Mouse (Mus musculus) B cell, adult 2 months (primary cell): ENCODE measurements around the gene Efr3b.

Experiments used
- DNase-seq, 2 experiments: peaks; one replicate each; pipeline ENCODE4 v3.0.0; 2022

Efr3b gene

DNA sequence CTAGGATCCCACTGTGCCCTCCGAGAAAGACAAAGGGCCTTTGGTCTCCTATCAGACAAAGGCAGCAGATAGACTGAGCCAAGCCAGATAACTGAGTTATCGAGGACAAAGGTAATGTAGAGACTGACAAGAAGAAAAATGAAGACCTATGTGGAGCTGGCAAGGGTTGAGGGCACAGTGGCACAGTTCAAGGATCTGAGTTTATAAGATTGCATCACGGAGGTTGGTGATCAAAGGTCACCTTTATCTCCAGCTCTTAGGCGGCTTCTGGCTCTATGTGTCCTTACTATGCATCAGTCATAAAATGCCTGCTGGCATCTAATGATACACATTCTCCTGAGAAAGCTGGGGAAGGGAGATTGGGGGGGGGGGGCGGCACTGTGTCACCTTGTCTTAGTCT is 2.6 kb downstream of the Efr3b start:
- DNase-seq, result no peak

DNA sequence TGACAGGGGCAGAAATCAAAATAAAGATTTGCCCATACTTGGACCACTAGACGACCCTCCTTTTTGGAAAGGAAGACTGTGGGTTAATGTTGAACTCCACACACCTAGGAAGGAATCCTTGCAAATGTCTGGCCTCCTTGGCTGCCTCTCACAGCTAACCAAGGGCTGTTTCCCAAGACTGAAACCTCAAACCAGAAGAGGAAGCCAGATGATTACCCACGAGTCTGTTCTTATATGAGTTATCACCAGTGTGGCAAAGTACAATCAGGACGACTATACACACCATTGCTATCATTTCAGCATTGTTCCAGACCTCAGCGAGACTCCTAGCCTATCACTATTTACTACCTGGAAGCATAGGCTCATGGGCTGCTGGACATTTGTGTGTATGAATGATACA is 9.7 kb downstream of the Efr3b start:
- DNase-seq, result no peak

DNA sequence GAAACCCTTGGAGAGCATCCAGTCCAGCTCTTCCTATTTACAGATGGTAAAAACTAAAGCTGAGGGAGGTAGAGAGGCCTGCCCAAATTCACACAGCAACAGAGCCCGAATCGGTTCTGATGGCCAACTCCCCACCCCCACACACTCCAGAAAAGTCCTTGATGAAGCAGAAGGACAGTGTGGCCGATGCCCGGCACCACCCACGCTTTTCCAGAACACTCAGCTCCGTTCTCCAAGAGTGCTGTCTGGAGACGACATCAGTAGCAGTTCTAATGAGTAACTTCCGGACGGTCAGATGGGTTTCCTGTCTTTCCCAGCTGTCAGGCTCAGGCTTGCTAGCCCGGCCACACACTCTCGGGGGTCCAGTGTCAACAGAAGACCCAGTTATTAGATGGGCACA is 10.2 kb downstream of the Efr3b start:
- no peak for DNase-seq

DNA sequence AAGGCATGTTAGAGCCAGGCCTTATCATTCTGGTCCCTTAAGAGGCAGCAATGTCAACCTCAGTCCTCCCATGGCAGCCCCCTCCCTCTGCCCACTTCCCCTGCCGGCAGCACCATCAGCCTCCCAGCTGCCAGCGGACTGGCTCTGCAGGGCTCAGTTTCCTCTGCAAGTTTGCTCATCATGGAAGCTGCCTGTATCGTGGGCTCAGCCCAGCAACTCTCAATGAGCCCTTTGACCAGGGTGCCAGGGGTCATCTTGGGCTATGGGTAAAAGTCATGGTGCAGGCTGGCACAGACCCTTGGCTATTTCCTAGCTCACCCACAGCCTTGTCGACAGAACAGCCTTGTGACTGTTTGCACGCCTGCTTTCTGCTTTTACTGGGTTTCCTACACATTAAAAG is 14.4 kb downstream of the Efr3b start:
- DNase-seq, result no peak

DNA sequence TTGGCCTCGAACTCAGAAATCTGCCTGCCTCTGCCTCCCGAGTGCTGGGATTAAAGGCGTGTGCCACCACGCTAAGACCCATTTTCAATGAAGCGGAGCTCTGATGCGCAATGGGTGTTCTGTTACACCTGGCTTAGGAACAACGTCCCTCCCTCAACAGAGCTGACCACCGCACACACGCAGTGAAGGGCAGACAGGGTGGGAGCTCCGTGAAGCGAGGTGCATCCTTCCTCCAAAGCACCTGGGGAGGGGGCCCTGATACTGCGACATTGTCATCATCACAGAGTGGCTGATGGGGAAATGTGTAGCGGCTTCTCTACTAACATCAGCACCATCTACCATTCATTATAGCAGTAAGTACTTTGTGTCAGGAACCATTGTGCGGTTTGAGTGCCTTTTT is 15.2 kb downstream of the Efr3b start:
- DNase-seq, result no peak

DNA sequence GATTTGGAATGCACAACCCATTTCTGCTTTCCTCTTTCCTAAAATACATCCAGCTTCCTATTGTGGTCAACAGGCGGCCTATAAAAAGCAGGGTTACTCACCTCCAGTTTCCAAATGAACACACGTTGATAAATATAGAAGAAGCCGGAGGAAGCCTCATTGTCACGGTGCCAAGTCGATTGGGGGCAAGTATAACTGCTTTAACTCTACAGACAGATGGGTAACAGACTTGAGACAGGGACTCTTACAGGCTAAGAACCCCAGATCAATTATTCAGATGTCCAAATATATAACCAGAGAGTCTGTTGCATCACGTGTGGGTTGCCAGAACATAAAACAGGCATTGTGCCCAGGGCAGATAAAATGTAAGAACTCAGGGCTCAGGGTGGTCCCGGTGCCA is 15.9 kb downstream of the Efr3b start:
- no peak for DNase-seq

DNA sequence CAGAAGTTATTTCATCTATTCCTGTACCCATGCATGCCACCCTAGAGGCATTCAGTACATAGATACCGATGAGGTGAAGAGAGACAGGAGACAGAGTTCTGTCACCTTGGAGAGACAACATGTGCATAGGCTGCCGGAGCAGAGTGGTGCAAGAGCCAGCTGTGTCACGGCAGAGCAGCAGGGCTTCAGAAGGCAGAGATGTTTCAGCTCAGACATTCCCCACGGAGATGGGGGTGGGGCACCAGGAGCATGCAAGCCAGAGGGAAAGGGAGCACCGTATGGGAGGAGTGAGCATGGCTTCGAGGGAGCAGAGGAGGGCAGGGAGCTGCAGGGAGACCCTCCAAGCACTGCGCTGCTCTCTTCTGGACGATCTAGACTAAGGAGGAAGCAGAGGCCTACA is 18.2 kb downstream of the Efr3b start:
- no peak for DNase-seq

DNA sequence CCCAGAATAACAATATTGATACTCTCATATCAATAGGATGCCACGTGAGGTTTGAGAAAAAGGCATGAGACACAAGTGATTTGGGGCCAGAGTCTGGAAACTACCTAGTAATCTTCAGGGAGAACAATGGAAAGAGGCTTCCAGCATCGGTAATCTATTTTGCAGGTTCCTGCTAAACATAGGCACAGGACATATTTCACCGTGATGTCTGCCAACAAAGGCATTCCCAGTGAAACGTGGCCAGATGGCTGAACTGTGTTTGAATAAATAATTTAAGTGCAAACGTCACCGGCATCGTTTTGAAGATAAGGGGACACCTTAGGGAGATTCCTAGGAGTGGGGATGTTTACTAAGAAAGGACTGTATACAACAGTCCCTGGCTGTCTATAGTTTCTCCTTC is 22.4 kb downstream of the Efr3b start:
- no peak for DNase-seq

DNA sequence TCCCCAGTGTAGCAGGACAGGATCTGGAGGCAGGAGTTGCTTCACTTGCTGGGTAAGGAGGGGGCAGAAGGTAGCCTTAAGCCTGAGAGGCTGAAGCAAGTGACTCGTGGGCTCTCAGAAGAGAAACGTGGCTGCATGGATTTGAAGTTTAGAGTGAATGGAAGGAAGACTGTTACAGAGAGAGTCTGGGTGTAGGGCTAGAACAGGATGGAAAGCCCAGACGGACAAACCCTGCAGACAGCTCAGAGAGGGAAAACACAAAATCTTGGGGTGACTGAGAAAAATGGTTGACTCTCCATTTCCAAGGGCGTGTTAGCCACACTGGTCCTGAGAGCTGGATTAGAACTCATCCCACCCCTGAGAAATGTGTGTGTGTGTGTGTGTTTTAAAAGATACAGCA is 23.0 kb downstream of the Efr3b start:
- DNase-seq, result no peak

DNA sequence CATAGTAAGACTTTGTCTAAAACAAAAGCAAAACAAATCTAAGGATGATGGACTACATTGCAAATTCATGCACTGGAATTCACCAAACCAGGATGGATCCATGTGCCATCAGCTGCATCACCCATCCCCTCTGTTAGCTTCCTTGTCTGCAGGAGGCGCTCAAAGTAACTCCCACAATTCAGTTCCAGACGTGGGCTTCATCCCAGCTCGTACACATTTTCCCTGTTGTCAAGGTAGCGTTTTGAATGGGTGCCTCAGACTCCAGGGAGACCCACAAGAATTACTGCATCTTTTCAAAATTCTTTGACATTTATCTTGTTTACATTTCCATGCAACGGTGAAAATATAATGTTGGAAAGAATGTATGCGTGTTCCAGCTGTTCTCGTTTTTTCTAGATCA is 23.5 kb downstream of the Efr3b start:
- DNase-seq, result no peak

DNA sequence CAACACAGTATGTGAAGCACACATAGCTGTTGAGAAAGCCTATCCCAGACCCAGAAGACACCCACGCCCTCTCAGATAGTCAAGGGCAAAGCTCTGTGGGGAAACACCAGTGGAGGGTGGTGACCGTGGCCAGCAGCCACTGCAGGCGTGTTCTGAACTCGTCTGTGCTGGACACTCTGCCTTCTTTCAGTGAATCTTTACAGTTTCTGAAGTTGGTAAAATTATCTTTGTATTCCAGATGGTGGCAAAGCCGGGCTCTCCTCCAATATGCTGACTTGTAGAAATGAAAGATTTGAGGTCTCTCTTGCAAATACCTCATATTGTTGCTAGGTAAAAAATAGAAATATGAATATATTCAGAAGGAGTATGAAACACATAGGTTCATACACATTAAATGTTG is 27.0 kb downstream of the Efr3b start:
- no peak for DNase-seq

DNA sequence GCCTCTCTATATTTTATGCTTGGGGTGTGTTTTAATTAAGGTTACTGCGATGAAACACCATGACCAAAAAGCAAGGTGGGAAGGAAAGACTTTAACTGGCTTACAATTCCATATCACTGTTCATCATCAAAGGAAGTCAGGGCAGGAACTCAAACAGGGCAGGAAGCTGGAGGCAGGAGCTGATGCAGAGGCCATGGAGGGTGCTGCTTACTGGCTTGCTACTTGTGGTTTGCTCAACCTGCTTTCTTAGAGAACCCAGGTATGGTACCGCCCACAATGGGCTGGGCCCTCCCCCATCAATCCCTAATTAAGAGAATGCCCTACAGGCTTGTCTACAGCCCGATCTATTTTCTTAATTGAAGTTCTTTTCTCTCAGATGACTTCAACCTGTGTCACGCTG is 27.4 kb downstream of the Efr3b start:
- no peak for DNase-seq

DNA sequence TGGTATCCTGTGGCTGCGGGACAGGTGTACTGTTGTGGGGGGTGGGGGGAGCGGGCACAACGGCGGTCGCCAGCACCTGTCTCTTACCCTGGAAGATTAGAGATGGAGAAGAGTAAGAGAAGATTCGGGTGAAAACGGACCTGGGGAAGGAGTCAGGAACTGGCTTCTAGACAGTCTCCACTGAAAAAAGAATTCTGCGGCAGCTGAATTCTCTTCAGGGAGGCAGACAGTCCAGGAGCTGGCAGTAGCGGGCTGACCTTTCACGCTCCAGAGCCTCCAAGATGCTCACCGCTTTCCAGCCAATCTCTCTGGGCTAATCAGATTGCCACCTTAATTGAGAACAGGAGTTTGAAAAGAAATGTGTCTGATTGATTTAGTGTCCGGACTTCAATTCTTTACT is 30.0 kb downstream of the Efr3b start:
- DNase-seq, result no peak

DNA sequence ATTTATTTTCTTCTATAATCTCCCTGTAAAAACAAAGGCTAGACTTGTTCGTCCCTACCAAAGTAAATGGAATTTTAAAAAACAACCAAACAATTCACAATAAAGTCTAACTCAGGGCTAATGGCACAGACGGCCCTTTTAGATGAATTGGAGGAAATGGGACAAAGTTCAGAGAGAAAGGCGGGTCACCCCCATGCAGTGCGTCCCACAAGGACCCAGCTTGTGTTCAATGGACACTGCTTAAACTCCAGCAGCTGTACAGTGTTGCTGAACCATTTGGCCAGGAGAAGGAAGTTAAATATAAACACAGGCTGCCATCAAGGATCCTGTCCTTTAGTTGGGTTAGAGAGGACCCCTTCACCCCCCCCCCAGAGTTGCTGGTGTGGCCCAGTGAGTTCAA is 30.9 kb downstream of the Efr3b start:
- no peak for DNase-seq

DNA sequence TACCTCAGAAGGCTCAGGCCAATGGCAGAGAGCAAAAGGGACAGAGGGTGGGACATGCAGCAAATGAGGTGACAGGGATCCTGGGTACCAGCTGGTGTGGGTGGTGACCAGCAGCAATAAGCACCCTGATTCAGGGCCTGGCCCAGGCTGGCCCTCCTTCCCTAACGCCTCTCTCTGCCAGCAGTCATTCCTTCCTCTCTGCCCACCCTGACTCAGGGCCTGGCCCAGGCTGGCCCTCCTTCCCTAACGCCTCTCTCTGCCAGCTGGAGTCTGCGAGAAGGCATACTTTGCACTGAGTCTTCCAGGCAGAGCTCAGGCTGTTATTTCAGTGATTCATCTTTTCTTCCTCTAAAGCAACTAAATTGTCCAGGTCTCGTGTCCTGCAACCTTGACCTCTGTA is 31.5 kb downstream of the Efr3b start:
- no peak for DNase-seq

DNA sequence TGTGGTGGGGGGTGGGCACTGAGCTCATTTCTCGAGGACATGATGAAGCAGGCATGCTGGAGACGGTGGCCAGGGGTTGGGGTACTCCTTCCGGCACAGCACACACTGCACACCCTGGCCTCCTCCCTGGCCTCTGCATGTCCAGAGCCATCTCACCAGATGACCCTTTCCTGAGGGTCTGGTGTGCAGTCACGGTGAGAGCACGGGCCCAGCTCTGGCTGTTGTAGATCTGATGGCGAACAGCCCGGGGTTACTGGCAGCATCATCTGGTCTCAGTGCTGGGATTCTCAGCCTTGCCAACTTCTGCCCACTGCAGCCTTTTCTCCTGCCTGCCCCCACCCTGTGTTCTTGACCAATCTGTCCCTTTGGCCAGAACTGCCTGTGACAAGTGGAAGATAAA is 32.6 kb downstream of the Efr3b start:
- DNase-seq, result no peak

DNA sequence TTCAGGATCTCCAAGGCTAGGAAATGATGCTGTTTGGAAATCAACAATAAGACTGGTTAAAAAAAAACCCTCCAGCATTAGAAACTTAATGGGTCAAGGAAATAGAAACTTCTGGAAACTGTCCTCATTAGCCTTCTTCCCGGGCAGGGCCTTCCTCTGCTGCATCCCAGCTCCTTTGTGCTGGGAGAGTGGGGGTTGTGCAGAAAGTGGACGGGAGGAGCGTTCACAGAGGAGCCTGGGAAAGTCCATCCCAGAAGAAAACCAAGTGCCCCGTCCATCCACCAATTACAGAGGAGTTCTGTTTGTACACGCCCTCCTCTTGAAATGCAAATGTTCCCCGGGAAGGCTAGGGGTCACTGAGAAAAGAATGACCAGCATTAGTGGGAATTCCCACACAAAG is 34.1 kb downstream of the Efr3b start:
- no peak for DNase-seq

DNA sequence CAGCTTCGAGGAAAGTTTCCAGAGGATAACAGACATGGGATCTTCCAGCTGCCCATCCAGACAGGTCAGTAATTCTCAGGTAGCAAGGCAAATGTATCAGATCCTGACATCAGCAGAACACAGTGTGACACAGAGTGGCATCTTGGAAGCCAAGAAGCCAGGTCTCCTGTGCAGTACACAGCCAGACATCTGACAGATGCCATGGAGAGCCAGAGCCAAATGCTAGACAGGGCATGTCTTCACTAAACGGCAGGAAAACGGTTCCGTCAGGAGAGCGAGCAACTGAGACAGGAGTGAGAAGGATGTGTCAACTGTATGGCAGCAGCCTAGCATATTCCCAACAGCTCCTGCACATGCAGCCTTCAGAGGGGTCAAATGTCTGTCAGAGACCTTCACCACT is 38.3 kb downstream of the Efr3b start:
- DNase-seq, result no peak

DNA sequence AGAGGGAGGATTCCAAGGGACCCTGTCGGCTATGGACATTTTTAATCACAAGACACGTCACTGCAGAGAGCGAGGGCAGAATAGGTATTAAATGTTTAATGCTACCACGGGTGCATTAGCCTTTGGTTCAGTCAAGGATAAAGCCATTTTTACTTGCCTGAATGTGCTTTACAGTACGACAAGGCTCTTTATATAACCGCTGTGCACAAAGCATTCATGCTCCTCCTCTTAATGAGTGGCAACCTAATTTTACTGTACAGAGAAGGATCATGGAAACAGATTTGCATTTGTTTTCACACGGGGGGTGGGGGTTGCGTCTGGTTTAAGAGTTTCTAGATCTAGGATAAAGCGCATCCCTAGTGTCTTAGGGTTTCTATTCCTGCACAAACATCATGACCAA is 42.0 kb downstream of the Efr3b start:
- DNase-seq, result no peak

DNA sequence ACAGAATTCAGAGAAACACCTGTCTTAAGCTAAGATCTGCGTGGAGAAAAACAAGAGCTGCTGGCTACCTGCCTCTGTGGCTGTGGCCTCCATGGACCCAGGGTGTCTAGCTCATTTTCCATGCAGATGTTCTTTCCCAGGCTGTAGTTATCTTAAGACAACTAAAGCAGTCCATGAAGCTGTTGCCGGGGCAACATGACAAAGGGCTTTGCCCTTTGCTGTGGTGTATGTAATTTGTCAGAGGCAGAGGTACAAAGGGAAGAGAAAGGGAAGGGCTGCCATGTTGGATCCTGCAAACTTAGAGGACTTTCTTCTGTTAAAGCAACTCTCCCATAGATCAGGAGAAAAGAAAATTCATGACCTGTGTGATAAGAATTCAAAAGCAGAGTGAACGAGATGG is 47.7 kb downstream of the Efr3b start:
- DNase-seq, result no peak

DNA sequence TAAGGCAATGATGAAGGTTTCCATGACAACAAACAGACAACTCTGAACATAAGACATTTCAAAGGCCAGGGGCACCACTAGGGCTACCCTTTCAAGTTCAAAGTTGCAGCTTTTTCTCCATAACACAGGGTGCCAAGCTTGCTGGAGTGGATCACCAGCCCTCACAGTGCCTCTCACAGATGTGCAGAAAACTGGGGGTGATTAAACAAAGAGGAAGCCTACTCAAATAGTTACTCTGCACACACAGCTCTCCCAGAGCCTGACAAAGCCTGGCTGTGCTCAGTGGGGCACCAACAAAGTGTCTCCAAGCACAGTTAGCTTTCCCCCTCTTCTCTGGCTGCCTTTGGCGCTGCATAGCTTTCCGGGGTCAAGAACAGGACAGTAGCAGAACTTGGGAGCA is 48.8 kb downstream of the Efr3b start:
- no peak for DNase-seq

DNA sequence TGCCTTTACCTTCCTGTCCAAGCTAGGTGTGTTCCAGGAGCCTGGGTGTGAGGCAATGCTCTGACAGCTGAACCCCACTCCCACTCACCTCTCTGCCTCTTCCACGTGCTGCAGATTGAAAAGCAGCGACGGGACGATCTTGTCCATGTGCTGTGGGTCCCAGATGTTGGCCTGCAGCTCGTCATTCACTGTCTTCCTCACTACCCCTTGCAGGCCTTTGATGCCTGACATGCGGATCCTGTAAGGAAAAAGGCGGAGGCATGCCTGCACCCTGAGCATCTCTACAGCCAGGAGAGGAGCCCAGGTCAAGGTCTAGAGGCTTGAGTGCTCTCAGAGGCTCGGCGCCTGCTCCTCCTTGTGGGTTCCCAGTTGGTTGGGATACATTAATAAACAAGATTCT is 54.3 kb downstream of the Efr3b start:
- DNase-seq, result no peak

DNA sequence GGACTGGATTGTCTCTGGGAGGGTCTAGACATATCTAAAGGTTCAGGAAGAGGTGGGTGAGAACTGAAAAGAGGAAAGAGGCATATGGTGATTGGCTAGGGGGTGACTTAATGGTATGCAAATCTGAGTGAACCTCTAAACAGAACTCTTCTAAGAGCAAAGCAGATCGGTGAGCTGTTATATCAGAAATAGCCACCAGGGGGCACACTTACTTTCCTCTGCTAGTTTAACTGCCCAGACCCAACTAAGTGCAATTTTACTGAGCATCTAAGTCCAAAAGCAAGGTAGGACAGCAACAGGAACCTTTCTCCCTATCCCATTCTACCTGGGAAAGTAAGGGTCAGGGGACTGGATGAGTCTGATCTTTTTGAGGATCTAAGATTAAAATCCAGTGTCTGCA is 55.0 kb downstream of the Efr3b start:
- peak; percentile 88 to 91 for DNase-seq

DNA sequence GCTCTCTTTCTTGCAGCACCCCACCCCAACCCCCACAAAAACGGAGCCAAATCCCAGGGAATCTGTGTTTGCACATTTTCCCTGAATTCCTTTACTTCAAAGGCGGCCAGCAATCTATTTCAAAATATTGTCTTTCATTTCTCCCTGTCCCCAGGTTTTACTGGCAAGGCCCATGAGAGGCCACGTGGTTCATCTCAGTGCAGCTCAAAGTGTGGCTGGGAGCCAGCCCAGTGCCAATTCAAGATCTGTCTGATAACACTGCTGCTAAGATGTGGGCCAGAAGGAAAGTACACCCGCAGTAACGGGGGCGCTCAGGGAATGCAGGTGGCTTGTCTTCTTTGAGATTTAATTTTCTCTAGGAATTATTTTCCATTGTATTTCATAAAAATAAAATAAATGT is 56.5 kb downstream of the Efr3b start:
- DNase-seq, result no peak

DNA sequence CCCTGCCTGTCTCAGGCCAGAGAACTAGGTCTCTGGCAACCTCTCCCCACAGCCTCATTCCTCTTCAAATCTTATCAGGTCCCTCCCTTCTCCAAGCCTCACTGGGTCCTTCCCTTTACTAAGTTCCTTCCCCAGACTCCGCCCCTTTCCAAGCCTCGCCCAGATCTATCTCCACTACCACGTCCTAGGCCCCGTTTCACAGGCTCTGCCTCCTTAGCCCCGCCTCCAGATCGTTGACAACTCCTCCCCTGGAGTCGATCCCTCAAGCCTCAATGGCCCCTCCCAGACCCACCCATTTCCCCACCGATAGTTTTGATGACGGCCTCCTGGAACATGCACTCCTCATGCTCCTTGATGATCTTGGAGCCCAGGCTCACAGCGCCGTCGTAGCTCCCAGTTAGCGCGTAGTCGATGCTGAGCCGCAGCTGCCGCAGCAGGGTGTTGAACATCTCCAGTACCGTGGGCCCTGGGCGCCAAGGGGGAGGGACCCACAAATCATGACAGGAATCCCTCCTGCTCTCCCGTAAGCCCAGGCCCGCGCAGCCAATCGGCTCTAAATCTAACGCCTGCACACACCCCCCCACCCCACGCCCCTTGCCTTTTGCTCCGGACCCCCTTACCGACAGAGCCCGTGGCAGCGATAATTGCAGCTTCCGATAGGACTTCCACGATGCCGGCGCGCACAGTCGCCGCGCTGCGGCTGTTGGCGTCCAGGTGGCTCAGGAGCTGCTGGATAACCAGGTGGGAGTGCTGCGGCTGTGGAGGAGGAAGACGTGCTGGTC is 57.2 kb downstream of the Efr3b start:
- DNase-seq, result peak; percentile 63 to 66

DNA sequence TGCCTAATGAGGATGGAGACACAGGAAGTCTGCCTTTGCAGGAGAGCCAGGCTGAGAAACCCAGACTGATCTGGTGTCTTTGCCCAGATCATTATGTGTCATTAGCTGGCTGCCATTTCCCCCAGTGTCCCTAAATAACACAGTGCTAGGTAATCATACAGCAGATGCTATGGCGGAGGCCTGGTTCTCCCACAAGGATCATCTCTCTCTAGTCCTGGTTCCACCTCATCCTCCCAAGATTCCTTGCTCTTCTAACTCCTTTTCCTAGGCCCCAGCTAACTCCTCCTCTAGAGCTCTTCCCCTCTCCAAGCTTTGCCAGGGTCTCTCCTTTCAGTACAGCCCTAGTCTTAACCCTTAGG is 57.7 kb downstream of the Efr3b start:
- DNase-seq, result no peak
